Comparison of ENCODE assay signal across 10 mouse cellular contexts in the genomic region with DNA sequence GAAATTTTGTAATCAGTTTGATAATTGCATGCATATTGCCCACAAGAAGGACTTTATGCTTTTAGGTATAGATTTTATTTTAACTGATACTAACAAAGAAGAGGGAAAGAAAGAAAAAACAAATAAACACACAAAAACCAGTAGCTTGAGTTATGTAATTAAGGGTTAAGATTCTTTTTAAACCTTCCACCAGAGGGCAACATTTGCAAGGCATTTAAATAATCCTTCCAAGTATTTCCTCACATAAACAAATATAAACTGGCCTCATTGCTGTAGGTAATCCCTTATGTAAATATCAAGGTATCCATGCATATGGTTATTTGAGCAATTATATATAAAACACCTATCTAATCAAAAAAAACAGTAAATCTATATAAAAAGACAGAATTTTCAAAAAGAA. TPM values are rescaled to one million over a fixed set of nuclear protein-coding genes. Genes with fewer than 3 reads are reported as not detected.
A peak's percentile ranks its signal among the peaks of the same experiment; 100 is the strongest.
DNase-seq lines count a peak whose midpoint lies in the region; ATAC-seq lines count a peak whose summit lies in the region.
"Had no signal": no experiment of that assay in that cellular context is flagged by ENCODE, and none has a peak within 500 bp of the region (broad histone marks: within the 10 kb centered on the region; RNA-seq: fewer than 3 reads in every experiment).

No protein-coding gene starts in this region.

- peaks cover 32% of the 10 kb centered on the region for H3K27me3 ChIP-seq in hindbrain, embryonic 13.5 days
- H3K27me3 ChIP-seq in hindbrain, embryonic 12.5 days: peaks cover 22% of the 10 kb centered on the region

- no peaks in the 10 kb centered on the region for H3K9me3 ChIP-seq in hindbrain, embryonic 13.5 days
- no peaks in the 10 kb centered on the region for H3K9me3 ChIP-seq in hindbrain, embryonic 12.5 days (replicated peaks)

- H3K4me1 ChIP-seq in hindbrain, embryonic 13.5 days (replicated peaks): 0 out of 2 replicates have a peak, but pooled peaks cover 7% of the 10 kb centered on the region
- H3K4me1 ChIP-seq in hindbrain, embryonic 12.5 days: no peaks in the 10 kb centered on the region

- no peak overlapping the region for H3K4me2 ChIP-seq in hindbrain, embryonic 13.5 days
- no peak overlapping the region for H3K4me2 ChIP-seq in hindbrain, embryonic 12.5 days (replicated peaks)

- ATAC-seq in hindbrain, embryonic 13.5 days (ENCODE audit: low FRiP score): no peak
- ATAC-seq in hindbrain, embryonic 12.5 days (ENCODE audit: low FRiP score): no peak
- ATAC-seq in megakaryocyte progenitor cell, adult 5-6 weeks (replicated peaks; ENCODE audit: poor library complexity): peak; percentile 54

- DNase-seq in A20 (ENCODE audit: low read depth, low spot score) (peak; percentile 11), MN1 (ENCODE audit: low spot score) (peak; percentile 7)
- no peak for DNase-seq in right cerebral cortex, adult 18-20 months
- no peak for DNase-seq in thymus, postnatal 10 days (ENCODE audit: low spot score in 2 of 2)
- DNase-seq: cerebellum, postnatal 36 days had no signal

- H3K4me3 ChIP-seq in hindbrain, embryonic 13.5 days: no peak overlapping the region
- no peak overlapping the region for H3K4me3 ChIP-seq in hindbrain, embryonic 12.5 days

- no peak overlapping the region for H3K9ac ChIP-seq in hindbrain, embryonic 13.5 days
- H3K9ac ChIP-seq in hindbrain, embryonic 12.5 days: no peak overlapping the region

- H3K27ac ChIP-seq in hindbrain, embryonic 13.5 days: peak overlapping the region; percentile 53
- H3K27ac ChIP-seq in hindbrain, embryonic 12.5 days: no peak overlapping the region
- H3K27ac ChIP-seq: macrophage had no signal

- H3K36me3 ChIP-seq in hindbrain, embryonic 13.5 days: no peaks in the 10 kb centered on the region
- H3K36me3 ChIP-seq in hindbrain, embryonic 12.5 days: no peaks in the 10 kb centered on the region

RNA-seq across cellular contexts. Expression of gene Slc17a6, which starts 3.9 kb away (rescaled TPM):
- polyA plus RNA-seq in hindbrain, embryonic 13.5 days (2015; fragmentation: Nextera tagmentation; extraction: Ambion mirVana): 78.6 and 80.9 TPM in 2 replicates
- polyA plus RNA-seq in hindbrain, embryonic 12.5 days (2016; fragmentation: Nextera tagmentation; extraction: Ambion mirVana): 41.6 and 48.1 TPM in 2 replicates
- not detected in 2 replicates for total RNA-seq in megakaryocyte progenitor cell, adult 5-6 weeks (2015)
- total RNA-seq in megakaryocyte progenitor cell, adult 5-6 weeks (2017): not detected in 2 replicates
- total RNA-seq: gastrocnemius, adult 18-20 months had no signal
- polyA plus RNA-seq: macrophage had no signal

Comparison
In these comparisons a context has a peak if more than half of its experiments do, and no peak if none do; other contexts are left out.
1. DNase-seq: peak in A20 (single experiment) and MN1 (single experiment); none in right cerebral cortex, adult 18-20 months (single experiment) and thymus, postnatal 10 days (0 of 2).